Mouse (Mus musculus): Measurements from ENCODE around the gene Kif13a. TPM values are rescaled to one million over a fixed set of nuclear protein-coding genes. Genes with fewer than 3 reads are reported as not detected.

Kif13a gene
- total RNA-seq, 2 experiments from 2014 or later = 73.1 to 81.3 TPM

GRCm38 (mm10) chr13:46928404-46928803 is 1.3 kb downstream of the Kif13a start:
- intact Hi-C loops (cut with DNase I) = loop anchor here (2.0 to 5.0 kb wide), 2 partner anchors 41 to 90 kb away; no protein-coding TSS in a partner anchor
- DNase-seq = no peak

GRCm38 (mm10) chr13:46925671-46926070 is 4.0 kb downstream of the Kif13a start:
- no peak for DNase-seq
- intact Hi-C loops (cut with DNase I) = loop anchor here (5.0 kb wide), 1 partner anchor 38 kb away; no protein-coding TSS in a partner anchor

GRCm38 (mm10) chr13:46921559-46921958 is 8.1 kb downstream of the Kif13a start:
- intact Hi-C loops (cut with DNase I) = no loop called here
- DNase-seq = no peak

GRCm38 (mm10) chr13:46919797-46920196 is 9.9 kb downstream of the Kif13a start:
- no peak for DNase-seq
- intact Hi-C loops (cut with DNase I) = no loop called here

GRCm38 (mm10) chr13:46918509-46918908 is 11.2 kb downstream of the Kif13a start:
- intact Hi-C loops (cut with DNase I) = no loop called here
- no peak for DNase-seq

- intact Hi-C loops (cut with DNase I) = no loop called here
Measured at GRCm38 (mm10) chr13:46911960-46912359, 17.7 kb downstream of the Kif13a start.

GRCm38 (mm10) chr13:46911018-46911419 is 18.6 kb downstream of the Kif13a start:
- intact Hi-C loops (cut with DNase I) = no loop called here

More at GRCm38 (mm10) chr13:46911960-46912359, 17.7 kb downstream of the Kif13a start:
- no peak for DNase-seq

GRCm38 (mm10) chr13:46909946-46910345 is 19.7 kb downstream of the Kif13a start:
- DNase-seq = no peak
- intact Hi-C loops (cut with DNase I) = no loop called here

More at GRCm38 (mm10) chr13:46911018-46911419, 18.6 kb downstream of the Kif13a start:
- no peak for DNase-seq

- intact Hi-C loops (cut with DNase I) = no loop called here
- DNase-seq = no peak
Measured at GRCm38 (mm10) chr13:46909005-46909565, 20.6 kb downstream of the Kif13a start.

- intact Hi-C loops (cut with DNase I) = no loop called here
- no peak for DNase-seq
Measured at GRCm38 (mm10) chr13:46908387-46908786, 21.3 kb downstream of the Kif13a start.

- intact Hi-C loops (cut with DNase I) = no loop called here
- DNase-seq = no peak
Measured at GRCm38 (mm10) chr13:46907861-46908260, 21.8 kb downstream of the Kif13a start.

GRCm38 (mm10) chr13:46907115-46907514 is 22.6 kb downstream of the Kif13a start:
- intact Hi-C loops (cut with DNase I) = no loop called here
- DNase-seq = no peak

- DNase-seq = no peak
- intact Hi-C loops (cut with DNase I) = no loop called here
Measured at GRCm38 (mm10) chr13:46905971-46906370, 23.7 kb downstream of the Kif13a start.

GRCm38 (mm10) chr13:46904982-46905621 is 24.6 kb downstream of the Kif13a start:
- intact Hi-C loops (cut with DNase I) = no loop called here

GRCm38 (mm10) chr13:46902568-46903255 is 27.0 kb downstream of the Kif13a start:
- no peak for DNase-seq
- intact Hi-C loops (cut with DNase I) = no loop called here

More at GRCm38 (mm10) chr13:46904982-46905621, 24.6 kb downstream of the Kif13a start:
- no peak for DNase-seq

- intact Hi-C loops (cut with DNase I) = no loop called here
- no peak for DNase-seq
Measured at GRCm38 (mm10) chr13:46900870-46901555, 28.7 kb downstream of the Kif13a start.

GRCm38 (mm10) chr13:46898837-46899236 is 30.8 kb downstream of the Kif13a start:
- intact Hi-C loops (cut with DNase I) = no loop called here
- no peak for DNase-seq

- intact Hi-C loops (cut with DNase I) = no loop called here
- no peak for DNase-seq
Measured at GRCm38 (mm10) chr13:46898411-46898810, 31.3 kb downstream of the Kif13a start.

GRCm38 (mm10) chr13:46892380-46892779 is 37.3 kb downstream of the Kif13a start:
- DNase-seq = no peak
- intact Hi-C loops (cut with DNase I) = no loop called here

- intact Hi-C loops (cut with DNase I) = loop anchor here (5.0 kb wide), 1 partner anchor 39 kb away; the partner anchor contains the start of gene Kif13a
- DNase-seq = no peak
Measured at GRCm38 (mm10) chr13:46888150-46888683, 41.5 kb downstream of the Kif13a start.

All from gastrocnemius, postnatal 36 days (tissue).